Mouse (Mus musculus) cerebellum, postnatal 36 days (tissue): ENCODE data around the gene Snai1.

ENCODE experiments used
- DNase-seq, 2 experiments: peaks; one replicate each; pipeline ENCODE4 v3.0.0; 2021 to 2022; ENCODE audit warnings: mixed read lengths in 2 of 2

The Snai1 gene

GRCm38 (mm10) chr2:167551342-167551920 is 13.4 kb downstream of the Snai1 start:
- DNase-seq, result no peak

- DNase-seq, result no peak
These were observed 14.3 kb downstream of the Snai1 start for GRCm38 (mm10) chr2:167552292-167552691.

- DNase-seq, result no peak
These were observed 15.0 kb downstream of the Snai1 start for GRCm38 (mm10) chr2:167552927-167553402.

- no peak for DNase-seq
These were observed 17.8 kb downstream of the Snai1 start for GRCm38 (mm10) chr2:167555766-167556165.

GRCm38 (mm10) chr2:167559413-167559812 is 21.4 kb downstream of the Snai1 start:
- DNase-seq, result no peak

GRCm38 (mm10) chr2:167562101-167562500 is 24.1 kb downstream of the Snai1 start:
- DNase-seq, result no peak

GRCm38 (mm10) chr2:167563035-167563434 is 25.0 kb downstream of the Snai1 start:
- DNase-seq, result no peak

GRCm38 (mm10) chr2:167563703-167564102 is 25.7 kb downstream of the Snai1 start:
- DNase-seq, result no peak

GRCm38 (mm10) chr2:167564551-167565311 is 26.7 kb downstream of the Snai1 start:
- no peak for DNase-seq

- no peak for DNase-seq
These were observed 27.3 kb downstream of the Snai1 start for GRCm38 (mm10) chr2:167565312-167565656.

GRCm38 (mm10) chr2:167565682-167566081 is 27.7 kb downstream of the Snai1 start:
- DNase-seq, result no peak

- DNase-seq, result no peak
These were observed 30.1 kb downstream of the Snai1 start for GRCm38 (mm10) chr2:167568112-167568511.

GRCm38 (mm10) chr2:167569934-167570651 is 32.1 kb downstream of the Snai1 start:
- peak in 1 of 2 experiments; percentile 8 for DNase-seq

- DNase-seq, result no peak
These were observed 32.8 kb downstream of the Snai1 start for GRCm38 (mm10) chr2:167570815-167571214.

GRCm38 (mm10) chr2:167571442-167572220 is 33.6 kb downstream of the Snai1 start:
- no peak for DNase-seq

- DNase-seq, result no peak
These were observed 36.8 kb downstream of the Snai1 start for GRCm38 (mm10) chr2:167574814-167575213.

GRCm38 (mm10) chr2:167575581-167575980 is 37.6 kb downstream of the Snai1 start:
- DNase-seq, result no peak

GRCm38 (mm10) chr2:167576121-167576620 is 38.2 kb downstream of the Snai1 start:
- DNase-seq, result no peak

- no peak for DNase-seq
These were observed 39.3 kb downstream of the Snai1 start for GRCm38 (mm10) chr2:167577186-167577785.

GRCm38 (mm10) chr2:167578521-167578920 is 40.5 kb downstream of the Snai1 start:
- DNase-seq, result no peak

- DNase-seq, result no peak
These were observed 45.4 kb downstream of the Snai1 start for GRCm38 (mm10) chr2:167583161-167583952.
